Mouse (Mus musculus): ENCODE measurements around the gene Commd8.

GRCm38 (mm10) chr5:72172675-72173074, 4.7 kb upstream of the Commd8 start:
- TF ChIP-seq POLR2A (IDR thresholded peaks at IDR 0.05; ENCODE audit: insufficient read depth, low read length) (no peak), CTCF (IDR thresholded peaks at IDR 0.05; ENCODE audit: low read depth, low read length) (no peak), EP300 (IDR thresholded peaks at IDR 0.05; ENCODE audit: insufficient read depth, low read depth, low read length) (no peak)
